Mouse (Mus musculus) heart, postnatal 0 days (tissue): ENCODE measurements around the gene S100a8. TPM values are rescaled to one million over a fixed set of nuclear protein-coding genes. Genes with fewer than 3 reads are reported as not detected.
A peak's percentile ranks its signal among the peaks of the same experiment; 100 is the strongest.

Experiments used
- ATAC-seq: fragments of 200-750 bp; cut with Nextera tagmentation; 2 replicates; pipeline ENCODE4 v1.8.0; 2017; ENCODE audit warnings: low read depth, moderate number of reproducible peaks, moderate library complexity; ENCODE audit not compliant: insufficient read depth
- DNase-seq: peaks from one replicate; pipeline ENCODE4 v3.0.0-alpha.2; 2016; ENCODE audit warnings: low spot score
- H3K27ac ChIP-seq: fragments of 300-500 bp; sonication (generic); 2 replicates; pipeline ENCODE4 v1.5.1; 2014; ENCODE audit warnings: low read depth, mild to moderate bottlenecking
- H3K27me3 ChIP-seq: fragments of 300-500 bp; sonication (generic); 2 replicates; pipeline ENCODE4 v1.6.1; 2014; ENCODE audit warnings: low read length, mixed read lengths; ENCODE audit not compliant: control insufficient read depth, insufficient read depth
- H3K36me3 ChIP-seq: fragments of 300-500 bp; sonication (generic); replicated peaks from 2 replicates; pipeline ENCODE4 v1.6.1; 2014; ENCODE audit warnings: low read length, mixed read lengths; ENCODE audit not compliant: control insufficient read depth, insufficient read depth
- H3K4me1 ChIP-seq: fragments of 300-500 bp; sonication (generic); 2 replicates; pipeline ENCODE4 v1.6.1; 2014; ENCODE audit warnings: antibody characterized with exemption; ENCODE audit not compliant: control insufficient read depth, insufficient read depth
- H3K4me2 ChIP-seq: fragments of 300-500 bp; sonication (generic); 2 replicates; pipeline ENCODE4 v1.6.1; 2014; ENCODE audit warnings: low read depth, mild to moderate bottlenecking, low read length, moderate library complexity
- H3K4me3 ChIP-seq: fragments of 300-500 bp; sonication (generic); 2 replicates; pipeline ENCODE4 v1.5.1; 2014; ENCODE audit warnings: low read depth, low read length
- H3K9ac ChIP-seq: fragments of 300-500 bp; sonication (generic); replicated peaks from 2 replicates; pipeline ENCODE4 v1.6.1; 2014; ENCODE audit warnings: low read depth, low read length, mixed read lengths
- H3K9me3 ChIP-seq: fragments of 300-500 bp; sonication (generic); replicated peaks from 2 replicates; pipeline ENCODE4 v1.6.1; 2016; ENCODE audit warnings: low read length; ENCODE audit not compliant: control insufficient read depth
- CTCF ChIP-seq: IDR thresholded peaks from 2 replicates; pipeline ENCODE4 v1.5.1; 2016; ENCODE audit warnings: antibody characterized with exemption, control low read depth, low read depth
- EP300 ChIP-seq: IDR thresholded peaks from 2 replicates; pipeline ENCODE4 v1.6.1; 2016; ENCODE audit warnings: antibody characterized with exemption, low read depth
- WGBS: fragments of 180-500 bp; shearing (Covaris S2); extraction: QIAGEN DNeasy Blood & Tissue Kit; methylation state at CpG from one replicate; pipeline ENCODE4 v1.1.7; 2014; 5-methylcytosine and 5-hydroxymethylcytosine counted together
- polyA plus RNA-seq: library from polyadenylated mRNA; unstranded; fragments of >200 nt; fragmentation: Nextera tagmentation; extraction: Ambion mirVana; gene quantifications from 2 replicates; pipeline ENCODE4 v1.2.1, GENCODE M21; 2015
- total RNA-seq: library from RNA; depleted of rRNA; stranded (reverse); fragments of >200 nt; gene quantifications from 2 replicates; pipeline ENCODE4 v1.2.3, GENCODE M21; 2014; ENCODE audit warnings: low replicate concordance; rRNA removed

Gene S100a8
- total and polyA plus RNA-seq, 2 experiments from 2014 or later, result 4.2 to 21.0 TPM

DNA sequence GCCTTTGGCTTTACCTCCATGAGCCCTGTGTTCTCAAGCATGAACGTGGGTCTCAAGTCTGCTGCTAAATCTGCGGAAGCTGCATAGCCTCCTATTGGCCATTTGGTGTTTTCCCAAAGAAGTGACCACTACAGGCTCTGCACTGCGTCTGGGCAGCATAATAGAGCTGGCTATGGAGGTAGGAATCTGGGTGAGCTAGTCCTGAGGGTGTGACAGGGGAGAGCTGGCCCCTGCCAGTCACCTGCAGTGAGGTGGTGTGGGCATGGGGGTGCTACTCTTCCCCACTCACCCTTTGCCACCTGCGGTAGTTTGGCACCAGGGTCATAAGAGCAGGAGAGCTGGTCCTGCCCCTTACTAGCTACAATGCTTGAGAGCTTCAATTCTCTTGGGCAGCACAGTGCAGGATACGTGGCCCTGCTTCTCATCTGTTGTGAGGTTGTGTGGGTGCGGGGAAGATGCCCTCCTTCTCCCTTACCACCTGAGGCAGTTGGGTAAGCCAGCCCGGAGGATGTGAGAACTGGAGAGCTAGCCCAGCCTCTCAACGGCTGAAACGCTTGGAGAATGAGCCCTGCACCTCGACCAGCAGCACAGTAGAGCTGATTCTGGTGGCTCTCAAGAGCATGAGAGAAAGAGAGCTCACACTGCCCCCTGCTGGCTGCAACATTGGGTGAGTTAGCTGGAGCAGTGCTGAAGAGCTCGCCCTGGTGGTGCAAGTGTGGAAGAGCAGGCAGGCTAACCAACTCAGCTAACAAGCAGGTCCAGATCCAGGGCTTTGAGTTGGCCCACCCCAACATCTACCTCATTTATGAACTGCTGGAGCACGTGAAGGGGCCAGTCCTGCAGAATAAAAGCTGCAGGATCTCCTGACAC lies 41.0 kb downstream of the S100a8 start:
- H3K36me3 ChIP-seq, result no peaks in the 10 kb centered on the region
- H3K9ac ChIP-seq, result no peak overlapping the region
- H3K4me3 ChIP-seq, result no peak overlapping the region
- no peak overlapping the region for H3K4me2 ChIP-seq
- H3K4me1 ChIP-seq, result no peaks in the 10 kb centered on the region
- H3K9me3 ChIP-seq, result no peaks in the 10 kb centered on the region
- DNase-seq (peak; percentile 68), ATAC-seq (no peak)
- no peak for TF ChIP-seq EP300
- peak; percentile 99 for TF ChIP-seq CTCF
- H3K27ac ChIP-seq, result no peak overlapping the region
- WGBS, result 40% methylated on average over 12 of the region's 12 CpGs
- H3K27me3 ChIP-seq, result no peaks in the 10 kb centered on the region

Other genes with a start within 250 kb of the S100a8 start
- gene Ints3, start 235.4 kb upstream of the S100a8 start, total RNA-seq, result 26.1 and 26.6 TPM in 2 replicates
- gene Ints3, start 235.4 kb upstream of the S100a8 start, polyA plus RNA-seq, result 7.8 and 8.3 TPM in 2 replicates
- gene Npr1, start 203.1 kb upstream of the S100a8 start, total RNA-seq, result 26.4 and 30.9 TPM in 2 replicates
- 10.2 and 11.2 TPM in 2 replicates for gene Npr1, start 203.1 kb upstream of the S100a8 start, polyA plus RNA-seq
- gene Ilf2, start 192.9 kb upstream of the S100a8 start, total RNA-seq, result 46.8 and 53.5 TPM in 2 replicates
- gene Ilf2, start 192.9 kb upstream of the S100a8 start, polyA plus RNA-seq, result 60.2 and 60.8 TPM in 2 replicates
- gene Snapin, start 177.9 kb upstream of the S100a8 start, total RNA-seq, result 44.3 and 59.2 TPM in 2 replicates
- gene Snapin, start 177.9 kb upstream of the S100a8 start, polyA plus RNA-seq, result 85.5 and 90.5 TPM in 2 replicates
- 117 and 121 TPM in 2 replicates for gene Chtop, start 159.5 kb upstream of the S100a8 start, total RNA-seq
- gene Chtop, start 159.5 kb upstream of the S100a8 start, polyA plus RNA-seq, result 79.0 and 85.1 TPM in 2 replicates
- 221 and 462 TPM in 2 replicates for gene S100a1, start 154.6 kb upstream of the S100a8 start, total RNA-seq
- 721 and 746 TPM in 2 replicates for gene S100a1, start 154.6 kb upstream of the S100a8 start, polyA plus RNA-seq
- 45.9 and 86.2 TPM in 2 replicates for gene S100a13, start 154.5 kb upstream of the S100a8 start, total RNA-seq
- gene S100a13, start 154.5 kb upstream of the S100a8 start, polyA plus RNA-seq, result 144 and 146 TPM in 2 replicates
- 7.2 TPM in 1 of 2 replicates, not detected in the other for gene S100a14, start 142.1 kb upstream of the S100a8 start, total RNA-seq
- gene S100a14, start 142.1 kb upstream of the S100a8 start, polyA plus RNA-seq, result 0.12 TPM in 1 of 2 replicates, not detected in the other
- 131 and 139 TPM in 2 replicates for gene S100a16, start 131.7 kb upstream of the S100a8 start, total RNA-seq
- 89.8 and 95.6 TPM in 2 replicates for gene S100a16, start 131.7 kb upstream of the S100a8 start, polyA plus RNA-seq
- not detected in 2 replicates for gene S100a3, start 108.4 kb upstream of the S100a8 start, total RNA-seq
- gene S100a3, start 108.4 kb upstream of the S100a8 start, polyA plus RNA-seq, result 0.16 TPM in 1 of 2 replicates, not detected in the other
- gene S100a2, start 78.7 kb upstream of the S100a8 start, total RNA-seq, result not detected in 2 replicates
- not detected in 2 replicates for gene S100a2, start 78.7 kb upstream of the S100a8 start, polyA plus RNA-seq
- gene Gm42674, start 67.1 kb upstream of the S100a8 start, total RNA-seq, result not detected in 2 replicates
- gene Gm42674, start 67.1 kb upstream of the S100a8 start, polyA plus RNA-seq, result not detected in 2 replicates
- gene S100a4, start 65.2 kb upstream of the S100a8 start, total RNA-seq, result 1.3 TPM in 1 of 2 replicates, not detected in the other
- 4.4 and 4.8 TPM in 2 replicates for gene S100a4, start 65.2 kb upstream of the S100a8 start, polyA plus RNA-seq
- not detected in 2 replicates for gene S100a5, start 60.5 kb upstream of the S100a8 start, total RNA-seq
- not detected in 2 replicates for gene S100a5, start 60.5 kb upstream of the S100a8 start, polyA plus RNA-seq
- gene S100a6, start 56.1 kb upstream of the S100a8 start, total RNA-seq, result 16.5 and 82.9 TPM in 2 replicates
- gene S100a6, start 56.1 kb upstream of the S100a8 start, polyA plus RNA-seq, result 97.5 and 110 TPM in 2 replicates
- gene S100a7a, start 15.0 kb upstream of the S100a8 start, total RNA-seq, result not detected in 2 replicates
- not detected in 2 replicates for gene S100a7a, start 15.0 kb upstream of the S100a8 start, polyA plus RNA-seq
- 11.6 and 12.7 TPM in 2 replicates for gene S100a9, start 26.7 kb downstream of the S100a8 start, total RNA-seq
- 13.6 and 14.0 TPM in 2 replicates for gene S100a9, start 26.7 kb downstream of the S100a8 start, polyA plus RNA-seq
- gene Pglyrp4, start 57.9 kb downstream of the S100a8 start, total RNA-seq, result not detected in 2 replicates
- gene Pglyrp4, start 57.9 kb downstream of the S100a8 start, polyA plus RNA-seq, result not detected in 2 replicates
- gene Gm5849, start 108.9 kb downstream of the S100a8 start, total RNA-seq, result not detected in 2 replicates
- gene Gm5849, start 108.9 kb downstream of the S100a8 start, polyA plus RNA-seq, result not detected in 2 replicates